Mouse (Mus musculus) gastrocnemius, adult 8-10 months (tissue): ENCODE data around the gene Ltbp1. TPM values are rescaled to one million over a fixed set of nuclear protein-coding genes. Genes with fewer than 3 reads are reported as not detected.

Source experiments
- DNase-seq, 2 experiments: peaks; one replicate each; pipeline ENCODE4 v3.0.0; 2022; ENCODE audit warnings: low spot score in 2 of 2
- total RNA-seq, 4 experiments: library from RNA; stranded (reverse); gene quantifications; 2 replicates each; pipeline ENCODE4 v1.2.4; 2022

The Ltbp1 gene
- total RNA-seq, 4 experiments from 2014 or later = 4.7 to 9.1 (median 6.5) TPM

GRCm38 (mm10) chr17:75349109-75349508, 343.7 kb downstream of the Ltbp1 start:
- DNase-seq = peak; percentile 23 to 28

- no peak for DNase-seq
Measured at GRCm38 (mm10) chr17:75349602-75350001, 344.2 kb downstream of the Ltbp1 start.

- DNase-seq = no peak
Measured at GRCm38 (mm10) chr17:75353323-75353722, 348.0 kb downstream of the Ltbp1 start.

- no peak for DNase-seq
Measured at GRCm38 (mm10) chr17:75355431-75355830, 350.1 kb downstream of the Ltbp1 start.

GRCm38 (mm10) chr17:75360111-75360510, 354.7 kb downstream of the Ltbp1 start:
- no peak for DNase-seq

GRCm38 (mm10) chr17:75366332-75366731, 361.0 kb downstream of the Ltbp1 start:
- DNase-seq = no peak

GRCm38 (mm10) chr17:75367486-75368155, 362.3 kb downstream of the Ltbp1 start:
- no peak for DNase-seq

GRCm38 (mm10) chr17:75368580-75368979, 363.2 kb downstream of the Ltbp1 start:
- no peak for DNase-seq

- no peak for DNase-seq
Measured at GRCm38 (mm10) chr17:75369351-75369750, 364.0 kb downstream of the Ltbp1 start.

GRCm38 (mm10) chr17:75370120-75370519, 364.8 kb downstream of the Ltbp1 start:
- no peak for DNase-seq

GRCm38 (mm10) chr17:75371650-75372049, 366.3 kb downstream of the Ltbp1 start:
- DNase-seq = no peak

- DNase-seq = peak; percentile 21 to 37
Measured at GRCm38 (mm10) chr17:75372371-75372770, 367.0 kb downstream of the Ltbp1 start.

GRCm38 (mm10) chr17:75374287-75375024, 369.1 kb downstream of the Ltbp1 start:
- no peak for DNase-seq

GRCm38 (mm10) chr17:75378256-75378871, 373.0 kb downstream of the Ltbp1 start:
- no peak for DNase-seq

GRCm38 (mm10) chr17:75380167-75380566, 374.8 kb downstream of the Ltbp1 start:
- DNase-seq = no peak

- no peak for DNase-seq
Measured at GRCm38 (mm10) chr17:75388402-75388801, 383.0 kb downstream of the Ltbp1 start.

- DNase-seq = no peak
Measured at GRCm38 (mm10) chr17:75390142-75390541, 384.8 kb downstream of the Ltbp1 start.

GRCm38 (mm10) chr17:75391429-75392192, 386.2 kb downstream of the Ltbp1 start:
- no peak for DNase-seq

GRCm38 (mm10) chr17:75406405-75406804, 401.0 kb downstream of the Ltbp1 start:
- no peak for DNase-seq

GRCm38 (mm10) chr17:75416861-75417260, 411.5 kb downstream of the Ltbp1 start:
- DNase-seq = no peak

- DNase-seq = no peak
Measured at GRCm38 (mm10) chr17:75434152-75434551, 428.8 kb downstream of the Ltbp1 start.

- no peak for DNase-seq
Measured at GRCm38 (mm10) chr17:75434871-75435270, 429.5 kb downstream of the Ltbp1 start.
